Comparison of ENCODE assay signal across 9 mouse cellular contexts in genomic region chr2:68366091-68366896, GRCm38 (mm10).
DNase-seq lines count a peak whose midpoint lies in the region; ATAC-seq and TF ChIP-seq lines count a peak whose summit lies in the region.
"Had no signal": no experiment of that assay in that cellular context is flagged by ENCODE, and none has a peak within 500 bp of the region (broad histone marks: within the 10 kb centered on the region; RNA-seq: fewer than 3 reads in every experiment).

No protein-coding gene starts in this region.

- no peak overlapping the region for H3K27ac ChIP-seq in heart, adult 2 months
- no peak overlapping the region for H3K27ac ChIP-seq in hindbrain, postnatal 0 days
- H3K27ac ChIP-seq in midbrain, postnatal 0 days (ENCODE audit: low read depth, low read length): no peak overlapping the region

- no peaks in the 10 kb centered on the region for H3K79me2 ChIP-seq in heart, adult 2 months (replicated peaks; ENCODE audit: control insufficient read depth, insufficient read depth, low read length)

- peak; percentile 15; the same call in 1 of the 2 replicates for TF ChIP-seq CTCF in heart, adult 2 months (IDR thresholded peaks at IDR 0.05)
- peak; percentile 21; the same call in 1 of the 2 replicates for TF ChIP-seq CTCF in hindbrain, postnatal 0 days (IDR thresholded peaks at IDR 0.05; ENCODE audit: low read depth)
- peak; percentile 22; the same call in 1 of the 2 replicates for TF ChIP-seq CTCF in midbrain, postnatal 0 days (IDR thresholded peaks at IDR 0.05)

- TF ChIP-seq EP300 in heart, adult 2 months (IDR thresholded peaks at IDR 0.05; ENCODE audit: insufficient read depth, low read depth, low read length): no peak

- no peak overlapping the region for H3K4me3 ChIP-seq in heart, adult 2 months
- H3K4me3 ChIP-seq in hindbrain, postnatal 0 days (ENCODE audit: low read length): 0 out of 2 replicates have a peak overlapping the region, but pooled peaks have one; percentile 5
- peak overlapping the region; percentile 14; the same call in 1 of the 2 replicates for H3K4me3 ChIP-seq in midbrain, postnatal 0 days (ENCODE audit: low read depth, low read length)

- no peaks in the 10 kb centered on the region for H3K27me3 ChIP-seq in heart, adult 2 months (ENCODE audit: control insufficient read depth, insufficient read depth, low read length)
- H3K27me3 ChIP-seq in hindbrain, postnatal 0 days (ENCODE audit: insufficient read depth, low read length): no peaks in the 10 kb centered on the region
- H3K27me3 ChIP-seq in midbrain, postnatal 0 days (ENCODE audit: insufficient read depth, low read length): no peaks in the 10 kb centered on the region

- peaks cover 2% of the 10 kb centered on the region for H3K36me3 ChIP-seq in heart, adult 2 months (ENCODE audit: control insufficient read depth, insufficient read depth, low read length)
- H3K36me3 ChIP-seq in hindbrain, postnatal 0 days (ENCODE audit: insufficient read depth, low read length): no peaks in the 10 kb centered on the region
- H3K36me3 ChIP-seq in midbrain, postnatal 0 days (ENCODE audit: insufficient read depth, low read length): no peaks in the 10 kb centered on the region

- H3K4me2 ChIP-seq in hindbrain, postnatal 0 days (ENCODE audit: low read depth, low read length): peak overlapping the region; percentile 40
- peak overlapping the region; percentile 35; the same call in 1 of the 2 replicates for H3K4me2 ChIP-seq in midbrain, postnatal 0 days (ENCODE audit: low read depth, low read length, poor library complexity, severe bottlenecking)

- H3K4me1 ChIP-seq in heart, adult 2 months (ENCODE audit: control insufficient read depth, insufficient read depth, low read length): no peaks in the 10 kb centered on the region
- peaks cover 13% of the 10 kb centered on the region for H3K4me1 ChIP-seq in hindbrain, postnatal 0 days (ENCODE audit: insufficient read depth, low read length)
- H3K4me1 ChIP-seq in midbrain, postnatal 0 days (ENCODE audit: insufficient read depth, low read length): no peaks in the 10 kb centered on the region

- 27% methylated on average over 18 of the region's 18 CpGs for WGBS in heart, adult 2 months
- WGBS in hindbrain, postnatal 0 days: 14% methylated on average over 18 of the region's 18 CpGs
- 14% methylated on average over 18 of the region's 18 CpGs for WGBS in midbrain, postnatal 0 days

- no peak for DNase-seq in heart, adult 2 months
- DNase-seq in heart, adult 9 months (ENCODE audit: low spot score in 2 of 2): no peak
- DNase-seq in hindbrain, postnatal 0 days (ENCODE audit: low spot score): no peak
- no peak for DNase-seq in midbrain, postnatal 0 days (ENCODE audit: low spot score)
- DNase-seq in yolk sac, embryonic 10.5 days (ENCODE audit: low spot score): no peak
- DNase-seq in gastrocnemius, adult 8-10 months (ENCODE audit: low spot score in 2 of 2): no peak
- no peak for DNase-seq in c-Kit-positive CD71-positive TER-119-positive erythroid progenitor cells, embryonic 14.5 days (ENCODE audit: low spot score)
- DNase-seq: spleen, adult 18-20 months had no signal

- no peak for TF ChIP-seq POLR2A in heart, adult 2 months (IDR thresholded peaks at IDR 0.05; ENCODE audit: insufficient read depth, low read depth, low read length)

- no peak overlapping the region for H3K9ac ChIP-seq in heart, adult 2 months (ENCODE audit: low read depth, low read length)
- no peak overlapping the region for H3K9ac ChIP-seq in hindbrain, postnatal 0 days (replicated peaks; ENCODE audit: low read length)
- no peak overlapping the region for H3K9ac ChIP-seq in midbrain, postnatal 0 days (replicated peaks; ENCODE audit: low read length, poor library complexity, severe bottlenecking)

- H3K9me3 ChIP-seq in hindbrain, postnatal 0 days (ENCODE audit: low read length): no peaks in the 10 kb centered on the region
- no peaks in the 10 kb centered on the region for H3K9me3 ChIP-seq in midbrain, postnatal 0 days (ENCODE audit: low read length)

- ATAC-seq in common myeloid progenitor, adult 5-6 weeks (replicated peaks; ENCODE audit: low read depth, poor library complexity, severe bottlenecking): peak; percentile 55
- ATAC-seq in hindbrain, postnatal 0 days: no peak
- no peak for ATAC-seq in midbrain, postnatal 0 days (ENCODE audit: low FRiP score)

- intact Hi-C loops in heart, adult 2 months (cut with DNase I): loop anchor here (10.0 kb wide), 2 partner anchors 199 to 289 kb away; partner anchors contain the start of gene 4932414N04Rik
